Mouse (Mus musculus): ENCODE measurements around the gene Dnah8.
"Not testable (repeated sequence)": the region's sequence is repeated elsewhere in the genome, so short reads cannot be mapped to it uniquely, and the experiment has no call there.

The Dnah8 gene

DNA sequence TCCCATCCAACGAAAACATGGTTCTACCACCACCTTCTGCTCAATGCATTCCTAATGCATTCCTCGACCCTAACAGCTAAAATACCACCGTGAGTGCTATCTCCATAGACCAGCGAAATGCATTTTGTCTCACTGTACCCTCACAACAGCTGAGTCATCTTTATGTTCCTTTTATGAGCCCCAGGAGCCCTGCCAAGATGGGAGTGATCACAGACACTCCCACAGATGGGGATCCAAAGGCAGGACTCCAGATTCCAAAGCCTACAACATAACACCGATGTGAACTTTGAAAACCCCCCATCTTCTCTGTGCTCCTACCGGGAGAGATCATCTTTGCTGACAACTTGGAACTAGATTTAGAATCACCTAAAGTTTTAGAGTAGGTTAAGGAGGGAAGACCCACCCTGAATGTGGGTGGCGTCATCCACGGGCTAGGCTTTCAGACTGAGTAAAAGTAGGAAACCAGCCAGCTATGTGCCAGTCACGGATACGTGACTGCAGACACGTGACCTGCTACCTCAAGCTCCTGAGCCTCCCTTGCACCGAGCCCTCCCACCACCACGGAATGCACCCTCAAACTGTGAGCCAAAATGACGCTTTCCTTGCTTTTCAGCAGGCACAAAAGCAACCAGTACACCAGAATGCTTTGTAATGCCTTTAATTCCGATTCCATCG, 14.7 kb upstream of the Dnah8 start:
- peak; percentile 90 for DNase-seq (ENCODE audit: low read depth, low spot score)

DNA sequence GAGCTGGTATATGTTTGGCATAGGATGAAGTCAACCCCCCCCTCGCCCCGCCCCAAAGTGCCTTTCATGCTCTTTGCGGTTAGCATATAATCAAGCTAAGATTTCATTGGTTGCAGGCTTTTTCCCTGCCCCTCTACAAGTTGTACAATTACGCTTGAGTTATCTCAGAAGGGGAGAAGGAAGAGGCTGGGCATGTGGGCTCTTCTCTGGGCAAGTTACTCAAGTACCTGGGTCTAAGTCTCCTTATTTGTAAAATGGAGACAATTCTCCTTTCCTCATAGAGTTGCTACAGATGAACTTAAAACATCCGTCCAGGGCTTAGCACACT, 14.2 kb upstream of the Dnah8 start:
- no peak for DNase-seq (ENCODE audit: low read depth, low spot score)

DNA sequence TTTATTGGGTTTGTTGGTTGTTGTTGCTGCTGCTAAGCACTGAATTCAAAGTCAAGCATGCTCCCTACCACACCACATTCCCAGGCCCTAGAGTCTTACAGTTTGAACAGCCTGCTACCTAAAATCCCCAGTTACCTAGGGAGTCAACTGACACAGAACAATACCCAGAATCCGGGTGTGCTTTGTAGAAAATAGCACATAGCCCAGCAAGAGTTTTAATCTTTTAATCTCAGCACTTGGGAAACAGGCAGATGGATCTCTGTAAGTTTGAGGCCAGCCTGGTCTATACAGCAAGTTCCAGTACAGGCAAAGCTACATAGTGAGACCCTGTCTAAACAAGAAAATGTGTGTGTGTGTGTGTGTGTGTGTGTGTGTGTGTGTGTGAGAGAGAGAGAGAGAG, 13.4 kb upstream of the Dnah8 start:
- DNase-seq (ENCODE audit: low read depth, low spot score), result no peak

DNA sequence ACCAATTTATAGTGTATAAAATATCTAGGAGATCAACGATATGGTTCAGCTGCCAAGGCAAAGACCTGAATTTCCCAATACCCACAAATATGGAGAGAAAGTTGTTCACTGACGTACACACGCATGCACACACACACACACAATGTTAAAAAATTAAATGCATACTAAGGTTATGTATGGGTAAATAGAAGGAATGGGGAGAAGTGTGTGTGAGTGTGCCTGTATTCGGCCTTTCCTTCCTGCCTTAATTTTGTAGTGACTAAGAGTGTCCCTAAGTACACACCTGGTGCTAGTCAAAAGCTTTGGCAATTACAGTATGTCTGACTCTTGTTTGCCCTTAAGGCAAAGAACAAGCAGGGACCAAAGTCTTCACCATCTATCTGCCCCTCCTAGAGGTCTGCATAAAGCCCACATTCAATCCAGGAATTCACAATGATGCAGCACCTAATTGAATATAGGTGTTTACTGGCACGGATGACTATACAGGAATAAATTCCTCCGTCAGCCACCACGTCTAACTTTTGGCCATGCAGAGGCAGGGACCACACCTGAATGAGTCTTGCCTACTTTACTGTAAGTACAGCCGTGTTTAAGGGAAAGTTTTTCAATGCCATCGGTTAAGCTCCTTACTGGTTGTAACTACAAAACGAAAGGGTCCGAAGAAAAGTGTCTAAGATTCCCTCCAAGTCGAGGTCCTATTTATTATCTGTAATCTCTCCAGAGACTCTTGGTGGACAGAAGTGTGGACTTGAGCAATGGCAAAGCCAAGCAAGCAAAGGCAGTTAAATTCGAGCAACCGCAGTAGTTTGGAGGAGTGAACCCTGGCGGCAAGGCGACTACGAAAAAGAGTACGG, 12.7 kb upstream of the Dnah8 start:
- DNase-seq (ENCODE audit: low read depth, low spot score), result no peak

DNA sequence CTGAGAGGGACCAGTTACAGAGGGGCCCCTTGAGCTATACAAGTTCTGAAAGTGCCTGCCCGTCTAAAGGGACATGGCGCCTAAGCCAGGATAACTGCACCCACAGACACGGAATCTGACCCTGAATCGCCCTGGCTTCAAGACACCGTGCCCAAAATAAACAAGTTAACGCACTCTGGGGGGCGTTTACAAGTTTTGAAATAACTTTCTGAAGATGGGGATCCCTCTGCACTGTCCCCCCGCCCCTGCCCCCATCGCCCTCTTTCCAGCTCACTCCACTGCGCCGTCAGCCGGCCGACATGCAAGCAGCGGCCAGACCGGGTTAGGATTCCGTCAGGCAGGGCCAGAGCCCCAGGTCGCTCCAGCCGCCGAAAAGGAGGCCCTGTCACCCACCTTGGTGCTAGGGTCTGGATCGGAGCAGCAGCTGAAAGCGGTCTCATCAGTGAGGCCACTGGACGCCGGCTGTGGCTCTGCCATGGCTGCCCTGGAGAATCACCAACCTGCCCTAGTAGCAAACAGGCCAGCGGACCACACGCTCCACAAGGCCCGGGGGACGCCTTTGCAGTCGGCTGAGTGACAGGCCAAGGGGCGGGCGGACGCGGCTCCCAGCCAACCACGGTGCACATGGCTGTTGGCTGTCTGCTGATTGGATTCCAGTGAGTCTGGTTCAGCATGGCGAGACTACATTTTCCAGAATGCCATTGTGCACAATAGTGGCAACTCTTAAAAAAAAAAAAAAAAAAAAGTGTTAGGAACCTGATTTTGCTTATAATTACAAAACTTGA, 11.9 kb upstream of the Dnah8 start:
- DNase-seq (ENCODE audit: low read depth, low spot score), result peak; percentile 98

DNA sequence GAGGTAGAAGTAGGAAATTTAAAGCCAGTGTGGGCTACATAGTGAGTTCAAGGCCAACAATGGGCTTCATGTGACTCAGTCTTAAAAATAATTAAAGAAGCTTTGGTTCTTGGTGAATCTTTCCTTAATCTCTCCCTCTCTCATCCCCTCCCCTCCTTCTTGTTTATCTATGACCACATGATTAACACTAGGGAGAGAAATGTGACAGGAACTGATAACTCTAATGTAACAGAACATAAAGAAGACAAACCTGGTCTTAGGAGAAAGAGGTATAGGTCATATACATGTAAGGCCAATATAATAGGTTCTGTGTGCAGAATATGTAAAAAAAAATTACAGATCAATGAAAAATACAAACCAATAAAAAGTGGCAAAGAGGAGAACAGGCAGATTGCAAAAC, 10.8 kb upstream of the Dnah8 start:
- no peak for DNase-seq (ENCODE audit: low read depth, low spot score)

DNA sequence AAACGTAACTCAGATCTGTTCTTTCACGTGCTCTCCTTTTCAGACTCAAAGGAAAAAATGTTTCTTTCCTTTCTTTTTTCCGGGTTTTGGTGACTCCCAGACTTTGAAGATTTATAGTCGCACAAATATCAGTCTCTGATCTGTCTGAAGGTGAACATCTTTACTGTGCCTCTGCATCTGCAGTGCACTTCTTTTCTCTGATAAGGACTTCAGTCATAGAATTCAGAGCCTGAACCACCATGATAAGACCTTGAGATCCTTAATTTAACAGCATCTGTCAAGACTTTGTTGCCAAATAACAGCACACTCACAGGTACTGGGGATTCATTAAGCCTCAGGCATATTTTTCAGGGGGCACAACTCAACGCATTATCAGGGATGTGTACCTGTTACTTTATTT, 8.0 kb upstream of the Dnah8 start:
- DNase-seq (ENCODE audit: low read depth, low spot score), result no peak

DNA sequence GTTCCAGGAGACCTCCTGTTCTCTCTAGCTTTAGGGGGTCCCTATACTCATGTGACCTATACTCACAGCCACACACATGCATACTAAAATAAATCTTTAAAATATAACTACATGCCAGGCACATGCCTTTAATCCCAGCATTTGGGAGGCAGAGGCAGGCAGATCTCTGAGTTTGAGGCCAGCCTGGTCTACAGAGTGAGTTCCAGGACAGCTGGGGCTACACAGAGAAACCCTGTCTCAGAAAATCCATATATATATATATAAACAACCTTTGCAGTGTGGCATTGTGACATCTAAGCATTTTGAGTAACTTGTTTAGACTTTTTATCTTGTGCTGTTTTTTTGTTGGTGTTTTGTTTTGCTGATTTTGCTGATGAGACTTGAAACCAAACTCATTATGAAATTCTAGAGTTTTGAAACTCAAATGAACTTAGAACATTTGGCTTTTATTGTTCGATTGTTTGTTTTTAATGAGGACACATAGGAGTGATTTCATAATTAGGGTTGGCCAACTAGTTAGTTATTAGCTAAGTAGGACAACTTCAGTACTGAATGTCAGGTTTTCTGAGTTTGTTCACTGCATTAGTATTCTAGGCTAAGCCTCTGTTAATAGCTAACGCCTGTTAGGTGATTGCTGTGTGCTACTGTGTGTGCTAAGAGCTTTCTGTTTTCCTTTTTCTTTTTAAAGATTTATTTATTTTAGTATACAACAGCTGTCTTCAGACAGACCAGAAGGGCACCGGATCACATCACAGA, 5.8 kb upstream of the Dnah8 start:
- no peak for DNase-seq (ENCODE audit: low read depth, low spot score)

DNA sequence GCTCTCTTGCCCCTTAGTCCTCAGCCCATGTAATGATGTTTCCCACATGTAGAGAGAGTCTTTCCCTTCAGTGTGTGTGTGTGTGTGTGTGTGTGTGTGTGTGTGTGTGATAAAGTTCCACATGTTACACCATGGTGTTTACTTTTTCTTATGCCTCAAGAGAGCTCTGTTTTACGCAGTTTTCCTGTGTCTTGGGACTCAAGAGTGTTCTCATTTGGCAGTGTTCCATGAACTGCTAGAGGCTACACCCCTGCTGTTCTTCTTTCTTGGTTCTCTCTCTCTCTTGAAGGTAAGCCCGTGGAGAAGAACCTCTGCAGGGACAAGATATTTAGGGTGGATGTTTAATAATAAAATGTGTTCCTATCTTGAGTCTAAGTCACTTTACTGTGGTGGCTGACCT, 5.0 kb upstream of the Dnah8 start:
- no peak for DNase-seq (ENCODE audit: low read depth, low spot score)

DNA sequence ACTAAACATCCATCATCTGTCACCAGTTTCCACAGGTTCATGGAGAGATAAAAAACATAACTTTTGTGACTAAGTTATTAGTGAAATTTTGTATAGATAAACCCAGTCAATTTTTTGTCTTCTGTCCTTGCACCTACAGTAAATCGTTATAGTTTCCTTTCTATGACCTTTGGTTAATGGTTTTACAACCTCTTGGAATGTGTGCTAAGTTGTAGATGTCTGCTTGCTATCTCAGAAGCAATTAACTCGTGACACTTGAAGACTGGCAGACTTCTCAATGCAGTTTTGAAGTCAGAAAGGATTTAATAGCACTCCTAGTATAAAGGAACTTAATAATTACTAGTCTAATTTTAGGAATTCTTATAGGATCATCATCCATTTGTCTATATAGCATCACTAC, 3.6 kb upstream of the Dnah8 start:
- DNase-seq (ENCODE audit: low read depth, low spot score), result no peak

DNA sequence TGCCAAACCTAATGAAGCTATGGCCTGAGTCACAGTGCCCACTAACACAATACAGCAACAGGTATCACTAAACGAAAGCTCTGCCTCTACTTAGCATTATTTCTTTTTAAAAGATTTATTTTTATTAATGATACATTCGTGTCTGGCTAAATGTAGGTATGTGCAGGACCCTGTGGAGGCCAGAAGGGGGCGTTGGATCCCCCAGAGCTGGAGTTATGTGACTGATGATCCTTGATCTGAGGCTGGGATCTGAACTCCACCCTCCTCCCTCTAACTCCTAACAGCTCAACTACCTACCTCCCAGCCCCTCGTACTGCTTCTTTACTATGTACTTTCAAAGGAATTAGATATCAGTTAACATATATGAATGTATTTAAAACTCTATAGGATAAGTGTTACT, 2.7 kb upstream of the Dnah8 start:
- DNase-seq (ENCODE audit: low read depth, low spot score), result peak; percentile 79

DNA sequence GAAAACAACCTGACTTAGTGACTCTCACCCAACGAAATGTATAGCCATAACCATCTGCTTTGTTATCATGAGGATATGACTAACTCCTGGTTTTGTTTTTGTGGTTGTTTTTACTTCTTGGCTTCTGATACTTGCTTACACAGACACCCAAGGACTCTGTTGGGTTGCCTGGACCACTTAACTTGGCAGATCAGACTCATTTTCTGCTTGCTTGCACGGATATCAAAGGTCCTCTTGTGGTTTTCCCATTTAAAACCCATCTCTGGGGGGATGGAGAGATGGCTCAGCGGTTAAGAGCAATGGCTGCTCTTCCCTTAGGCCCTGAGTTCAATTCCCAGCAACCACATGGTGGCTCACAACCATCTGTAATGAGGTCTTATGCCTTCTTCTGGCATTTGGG, 954 bp upstream of the Dnah8 start:
- DNase-seq (ENCODE audit: low read depth, low spot score), result no peak

DNA sequence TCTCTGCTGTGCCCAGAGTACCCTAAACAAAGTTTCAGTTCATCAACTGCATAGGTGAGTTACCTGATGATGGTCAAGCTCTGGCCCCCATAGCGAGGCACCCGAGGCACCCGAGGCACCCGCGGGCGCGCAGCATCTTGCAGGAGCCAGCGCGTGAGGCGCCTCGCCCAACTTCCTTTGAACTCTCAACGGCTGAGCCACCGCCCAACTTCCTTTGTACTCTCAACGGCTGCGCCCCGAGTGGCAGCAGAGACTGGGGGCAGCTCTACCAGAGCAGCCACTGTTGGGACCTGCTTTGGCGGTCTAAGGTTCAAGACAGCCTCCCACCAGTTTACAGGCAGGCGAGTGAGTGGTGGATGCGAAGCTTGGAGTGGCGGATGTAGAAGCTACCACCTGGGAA, 2.6 kb downstream of the Dnah8 start, which contains the start of gene Glo1:
Glo1 (minus strand) TSS at position 153 of the 400 bp plus-strand sequence.
- DNase-seq (ENCODE audit: low read depth, low spot score), result not testable (repeated sequence)

DNA sequence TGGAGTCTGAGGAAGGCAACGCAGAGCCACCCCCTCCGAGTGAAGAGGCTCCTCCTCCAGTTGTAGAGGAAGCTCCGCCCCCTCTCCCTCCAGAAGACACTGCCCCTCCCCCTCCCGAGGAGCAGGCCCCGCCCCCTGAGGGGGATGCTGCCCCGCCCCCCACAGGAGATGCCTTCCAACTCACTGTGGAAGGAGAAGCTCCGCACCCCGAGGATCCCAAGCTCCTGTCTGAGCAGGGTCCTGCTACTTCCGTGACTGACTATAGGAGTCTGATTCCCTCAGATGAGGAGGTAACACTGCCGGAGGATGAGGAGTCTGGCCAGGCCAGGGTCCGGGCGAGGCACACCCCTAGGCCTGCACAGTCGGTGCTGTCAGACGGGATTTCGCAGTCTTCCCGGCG, 11.2 kb downstream of the Dnah8 start:
- DNase-seq (ENCODE audit: low read depth, low spot score), result peak; percentile 94

DNA sequence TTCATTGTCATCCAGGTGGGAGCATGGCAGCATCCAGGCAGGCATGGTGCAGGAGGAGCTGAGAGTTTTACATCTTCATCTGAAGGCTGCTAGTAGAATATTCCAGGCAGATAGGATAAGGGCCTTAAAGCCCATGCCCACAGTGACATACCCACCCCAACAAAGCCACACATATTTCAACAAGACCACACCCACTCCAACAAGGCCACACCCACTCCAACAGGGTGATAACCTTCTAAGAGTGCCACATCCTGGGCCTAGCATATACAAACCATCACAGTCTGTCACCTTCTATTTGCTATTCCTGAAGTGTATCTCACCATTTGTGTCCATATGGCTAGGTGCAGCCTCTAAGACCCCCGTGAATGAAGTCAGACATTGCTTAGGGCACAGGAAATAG, 13.6 kb downstream of the Dnah8 start:
- DNase-seq (ENCODE audit: low read depth, low spot score), result no peak

DNA sequence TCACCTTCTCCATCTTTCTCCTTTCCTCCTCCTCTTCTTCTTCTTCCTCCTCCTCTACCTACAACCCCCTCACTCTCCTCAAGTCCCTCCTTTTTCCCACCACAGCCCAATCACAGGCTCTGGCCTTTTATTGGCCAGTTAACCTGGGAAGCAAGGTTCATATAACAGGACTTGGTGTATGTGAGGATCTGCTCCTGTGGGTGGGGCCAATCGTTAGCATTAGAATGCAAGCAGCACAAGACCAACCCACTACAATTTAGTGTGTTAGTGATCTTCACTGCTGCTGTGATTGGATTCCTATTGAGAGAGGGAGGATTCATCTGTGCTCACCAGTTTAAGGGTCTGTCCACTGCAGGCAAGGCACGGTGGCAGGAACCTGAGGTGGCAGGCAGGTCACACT, 14.8 kb downstream of the Dnah8 start:
- peak; percentile 83 for DNase-seq (ENCODE audit: low read depth, low spot score)

DNA sequence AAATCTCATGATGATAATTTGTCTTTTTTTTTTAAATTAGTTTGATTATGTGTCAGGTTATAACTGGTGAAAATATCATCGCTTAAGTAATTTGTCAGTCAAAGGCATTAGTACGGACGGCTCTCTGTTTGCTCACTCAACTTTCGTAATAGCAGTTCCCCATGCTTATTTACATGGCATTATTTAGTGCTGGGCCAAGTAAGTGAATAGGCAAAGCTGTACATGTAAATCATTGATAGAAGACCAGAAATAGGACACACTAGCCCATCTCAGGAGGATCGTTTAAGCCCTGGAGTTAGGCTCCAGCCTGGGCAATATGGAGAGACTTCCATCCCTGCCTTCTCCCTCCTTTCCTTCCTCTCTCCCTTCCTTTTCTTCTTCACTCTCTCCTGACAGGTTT, 16.7 kb downstream of the Dnah8 start:
- DNase-seq (ENCODE audit: low read depth, low spot score), result no peak

DNA sequence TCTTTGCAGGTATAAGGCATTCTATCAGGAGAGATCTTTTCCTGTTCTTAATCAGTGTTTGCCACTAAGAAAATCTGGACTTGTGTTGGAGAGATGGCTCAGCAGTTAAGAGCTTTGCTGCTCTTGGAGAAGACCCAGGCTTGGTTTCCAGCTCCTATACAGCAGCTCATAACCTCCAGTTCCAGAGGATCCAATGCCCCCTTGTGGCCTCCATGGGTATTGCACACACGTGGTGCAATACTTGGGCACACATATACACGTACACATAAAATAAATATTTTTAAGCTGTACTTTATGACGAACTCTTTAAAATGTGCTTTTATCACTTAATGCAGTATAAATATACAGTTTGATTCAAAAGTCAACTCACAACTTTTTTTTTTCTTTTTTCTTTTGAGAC, 24.6 kb downstream of the Dnah8 start:
- peak; percentile 76 for DNase-seq (ENCODE audit: low read depth, low spot score)

DNA sequence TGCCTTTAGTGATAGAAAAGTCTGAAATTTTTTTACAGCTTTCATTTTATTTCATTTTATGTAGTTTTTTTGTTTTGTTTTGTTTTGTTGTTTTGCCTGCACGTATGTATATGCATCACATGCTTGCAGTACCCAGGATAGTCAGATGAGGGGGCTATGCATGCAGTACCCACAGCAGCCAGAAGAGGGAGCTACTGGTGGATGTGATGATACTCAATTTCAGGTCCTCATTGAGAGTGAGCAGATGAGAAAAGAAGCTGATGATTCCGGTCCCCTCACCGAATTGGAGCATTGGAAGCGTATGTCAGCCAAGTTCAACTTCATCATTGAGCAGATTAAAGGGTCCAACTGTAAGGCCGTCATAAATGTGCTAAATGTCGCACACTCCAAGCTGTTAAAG, 28.9 kb downstream of the Dnah8 start:
- DNase-seq (ENCODE audit: low read depth, low spot score), result peak; percentile 86

DNA sequence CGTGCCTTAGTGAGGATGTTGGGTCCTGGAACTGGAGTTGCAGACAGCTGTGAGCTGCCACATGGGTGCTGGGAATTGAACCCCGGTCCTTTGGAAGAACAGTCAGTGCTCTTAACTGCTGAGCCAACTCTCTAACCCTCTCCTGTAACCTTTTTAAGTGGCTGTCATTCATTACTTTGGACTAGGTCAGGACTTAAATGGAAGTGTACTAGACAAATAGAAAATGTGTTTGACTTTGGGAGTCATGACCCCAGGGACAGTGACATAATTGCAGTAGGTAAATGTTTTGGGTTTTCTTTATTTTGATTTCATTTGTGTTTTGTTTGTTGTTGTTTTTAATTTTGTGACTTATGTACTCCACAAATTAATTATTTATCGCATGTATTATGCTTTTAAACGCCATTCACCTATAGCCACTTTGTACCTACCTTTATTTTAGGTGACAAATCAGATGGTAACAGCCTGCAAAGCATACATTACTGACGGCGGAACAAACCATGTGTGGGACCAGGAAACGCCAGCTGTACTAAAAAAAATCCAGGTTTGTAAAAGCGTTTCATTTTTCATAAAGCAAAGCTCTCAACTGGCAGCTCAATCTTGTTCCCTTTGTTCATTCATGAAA, 33.5 kb downstream of the Dnah8 start:
- no peak for DNase-seq (ENCODE audit: low read depth, low spot score)

DNA sequence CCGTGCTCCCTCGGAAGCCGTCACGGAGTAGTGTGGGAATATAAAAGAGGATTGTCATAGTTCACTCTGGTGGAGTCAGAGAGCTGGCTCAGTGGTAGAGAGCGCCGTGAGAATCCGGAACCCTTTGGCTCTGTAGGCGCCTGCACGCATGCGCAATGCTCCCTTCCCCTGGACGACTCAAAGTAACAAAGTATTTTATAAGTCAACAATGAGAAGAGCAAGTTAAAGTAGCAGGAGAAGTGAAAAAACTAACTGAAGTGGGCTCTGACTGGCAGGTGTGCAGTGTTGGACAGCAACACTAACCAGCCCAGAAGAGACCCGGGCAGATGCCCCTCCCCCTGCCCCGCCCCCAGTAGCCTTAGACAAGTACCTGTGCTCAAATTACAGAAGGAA, 34.0 kb downstream of the Dnah8 start:
- DNase-seq (ENCODE audit: low read depth, low spot score), result peak; percentile 75
